Comparison of ENCODE assay signal across 9 mouse cellular contexts in the genomic region with DNA sequence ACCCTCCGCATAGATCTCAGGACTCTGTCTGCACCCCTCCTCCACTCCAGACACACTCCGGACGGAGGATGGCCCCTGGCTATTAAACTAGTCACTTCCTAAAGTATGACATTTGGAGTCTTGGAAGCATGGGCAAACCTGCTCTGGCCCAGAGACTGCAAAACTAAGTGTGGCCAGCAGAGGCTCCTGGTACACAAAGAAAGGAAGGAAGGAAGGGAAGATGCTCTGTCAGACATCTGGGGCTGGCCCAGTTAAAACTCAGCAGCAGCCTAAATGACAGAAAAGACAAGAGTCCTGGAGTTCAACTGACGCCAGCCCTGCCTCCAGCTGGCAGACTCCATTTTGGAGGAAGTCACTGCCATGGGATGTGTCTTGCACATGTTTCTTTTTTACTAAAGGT.
A peak's percentile ranks its signal among the peaks of the same experiment; 100 is the strongest.
DNase-seq lines count a peak whose midpoint lies in the region; ATAC-seq and TF ChIP-seq lines count a peak whose summit lies in the region.
"Had no signal": no experiment of that assay in that cellular context is flagged by ENCODE, and none has a peak within 500 bp of the region (broad histone marks: within the 10 kb centered on the region; RNA-seq: fewer than 3 reads in every experiment).

No protein-coding gene starts in this region.

- H3K4me1 ChIP-seq in stomach, embryonic 14.5 days (ENCODE audit: control insufficient read depth, insufficient read depth, low read length), result no peaks in the 10 kb centered on the region
- H3K4me1 ChIP-seq: midbrain, embryonic 12.5 days had no signal

- H3K9me3 ChIP-seq in stomach, embryonic 14.5 days (ENCODE audit: control insufficient read depth, low read depth, low read length), result no peaks in the 10 kb centered on the region
- H3K9me3 ChIP-seq: midbrain, embryonic 12.5 days had no signal

- no peak overlapping the region for H3K27ac ChIP-seq in stomach, embryonic 14.5 days (ENCODE audit: low read length)
- H3K27ac ChIP-seq: midbrain, embryonic 12.5 days had no signal

- no peak overlapping the region for H3ac ChIP-seq in C2C12 (ENCODE audit: control insufficient read depth, insufficient read length, low read depth)

- TF ChIP-seq CTCF in C2C12 (IDR thresholded peaks at IDR 0.05; ENCODE audit: control insufficient read depth, insufficient read depth, insufficient read length), result peak; percentile 5

- peak; percentile 49 for DNase-seq in adrenal gland, adult 2 months
- DNase-seq in adrenal gland, postnatal 4 days (ENCODE audit: low spot score in 2 of 2), result no peak
- peak; percentile 50 for DNase-seq in cerebellum, adult 8-10 months
- peak; percentile 25 to 54 for DNase-seq in heart, postnatal 14 days
- DNase-seq in layer of hippocampus, adult 9-11 months, result peak; percentile 10
- peak; percentile 47 to 71 for DNase-seq in lung, postnatal 4 days

- intact Hi-C loops in heart, postnatal 14 days (cut with DNase I), result loop anchor here (2.0 kb wide), 1 partner anchor 64 kb away; no protein-coding TSS in a partner anchor

- H3K36me3 ChIP-seq in C2C12 (ENCODE audit: control insufficient read depth, insufficient read depth), result no peaks in the 10 kb centered on the region
- H3K36me3 ChIP-seq in stomach, embryonic 14.5 days (ENCODE audit: control insufficient read depth, insufficient read depth, low read length), result no peaks in the 10 kb centered on the region
- H3K36me3 ChIP-seq: midbrain, embryonic 12.5 days had no signal

- WGBS in stomach, embryonic 14.5 days, result 44% methylated on average over 4 of the region's 4 CpGs

- H3K79me3 ChIP-seq in C2C12 (ENCODE audit: low read depth), result no peaks in the 10 kb centered on the region

- ATAC-seq in stomach, embryonic 14.5 days (ENCODE audit: insufficient number of reproducible peaks, insufficient read depth, low FRiP score, low read depth), result peak; percentile 42; the same call in 1 of the 2 replicates

- H3K4me3 ChIP-seq in C2C12 (ENCODE audit: insufficient read depth, poor library complexity, severe bottlenecking), result no peak overlapping the region
- no peak overlapping the region for H3K4me3 ChIP-seq in stomach, embryonic 14.5 days (ENCODE audit: low read depth, low read length)
- H3K4me3 ChIP-seq: midbrain, embryonic 12.5 days had no signal

- H3K79me2 ChIP-seq in C2C12 (ENCODE audit: control insufficient read depth, insufficient read depth), result no peaks in the 10 kb centered on the region

- no peak overlapping the region for H3K4me2 ChIP-seq in stomach, embryonic 14.5 days (replicated peaks; ENCODE audit: low read depth, low read length)
- H3K4me2 ChIP-seq: midbrain, embryonic 12.5 days had no signal

- no peaks in the 10 kb centered on the region for H3K27me3 ChIP-seq in C2C12 (ENCODE audit: control insufficient read depth, insufficient read depth, insufficient read length)
- no peaks in the 10 kb centered on the region for H3K27me3 ChIP-seq in stomach, embryonic 14.5 days (ENCODE audit: control insufficient read depth, insufficient read depth, low read length)
- H3K27me3 ChIP-seq: midbrain, embryonic 12.5 days had no signal

- H3K9ac ChIP-seq in stomach, embryonic 14.5 days (replicated peaks; ENCODE audit: low read depth, low read length), result no peak overlapping the region
- H3K9ac ChIP-seq: midbrain, embryonic 12.5 days had no signal

TF ChIP-seq in C2C12, 6 proteins besides CTCF, POLR2A, EP300 and RAD21:
- TF ChIP-seq MAX (IDR thresholded peaks at IDR 0.05) (no peak), USF1 (IDR thresholded peaks at IDR 0.05; ENCODE audit: low read depth) (no peak), MYOG (IDR thresholded peaks at IDR 0.05; ENCODE audit: control insufficient read depth, extremely low read depth, insufficient read length) (no peak), MYOD1 (IDR thresholded peaks at IDR 0.05; ENCODE audit: control insufficient read depth, insufficient read length, low read depth) (no peak), FOSL1 (IDR thresholded peaks at IDR 0.05; ENCODE audit: insufficient read depth, low read length, poor library complexity, severe bottlenecking) (no peak), CEBPB (IDR thresholded peaks at IDR 0.05; ENCODE audit: low read depth) (no peak)

Comparison
In these comparisons a context has a peak if more than half of its experiments do, and no peak if none do; other contexts are left out.
1. DNase-seq: peak in adrenal gland, adult 2 months (single experiment), cerebellum, adult 8-10 months (single experiment), heart, postnatal 14 days (2 of 2), layer of hippocampus, adult 9-11 months (single experiment) and lung, postnatal 4 days (2 of 2); none in adrenal gland, postnatal 4 days (0 of 2).